20 mouse cellular contexts compared by ENCODE assay signal in genomic region chr10:27703260-27703659, GRCm38 (mm10).
A peak's percentile ranks its signal among the peaks of the same experiment; 100 is the strongest.
DNase-seq lines count a peak whose midpoint lies in the region; ATAC-seq lines count a peak whose summit lies in the region.
"Had no signal": no experiment of that assay in that cellular context is flagged by ENCODE, and none has a peak within 500 bp of the region (broad histone marks: within the 10 kb centered on the region; RNA-seq: fewer than 3 reads in every experiment).

No protein-coding gene starts in this region.

- peak; percentile 66; the same call in 1 of the 2 replicates for ATAC-seq in kidney, embryonic 15.5 days (replicated peaks; ENCODE audit: low FRiP score)
- ATAC-seq in embryonic facial prominence, embryonic 14.5 days (ENCODE audit: low read depth): no peak
- ATAC-seq in megakaryocyte progenitor cell, adult 5-6 weeks (replicated peaks; ENCODE audit: poor library complexity): no peak
- ATAC-seq: forebrain, embryonic 13.5 days; forebrain, postnatal 0 days; intestine, embryonic 16.5 days had no signal

- H3K9me3 ChIP-seq in kidney, embryonic 15.5 days (replicated peaks): no peaks in the 10 kb centered on the region
- no peaks in the 10 kb centered on the region for H3K9me3 ChIP-seq in embryonic facial prominence, embryonic 14.5 days (ENCODE audit: control insufficient read depth, low read length)
- H3K9me3 ChIP-seq: embryonic facial prominence, embryonic 12.5 days; forebrain, embryonic 13.5 days; heart, embryonic 12.5 days; hindbrain, embryonic 10.5 days had no signal

- no peak for DNase-seq in kidney, adult 8-10 months
- peak; percentile 46 for DNase-seq in embryo, embryonic 10.5 days (ENCODE audit: low spot score)
- DNase-seq in embryonic facial prominence, embryonic 14.5 days (ENCODE audit: low spot score): peak; percentile 24
- DNase-seq in frontal cortex, adult 2 months (ENCODE audit: extremely low spot score in 1 of 2, low spot score in 1 of 2): no peak
- no peak for DNase-seq in cerebellum, adult 9-10 months
- DNase-seq: adrenal gland, postnatal 10 days; cerebellum, adult 11-12 months; cerebellum, postnatal 10 days; forebrain, postnatal 0 days; gastrocnemius, adult 2 months; gastrocnemius, postnatal 25 days had no signal

- H3K27ac ChIP-seq in kidney, embryonic 15.5 days: no peak overlapping the region
- H3K27ac ChIP-seq in embryonic facial prominence, embryonic 14.5 days (replicated peaks; ENCODE audit: low read depth, low read length): no peak overlapping the region
- H3K27ac ChIP-seq: embryonic facial prominence, embryonic 12.5 days; forebrain, embryonic 13.5 days; gastrocnemius, adult 2 months; hindbrain, embryonic 10.5 days; hindbrain, embryonic 14.5 days had no signal

- no peak overlapping the region for H3K9ac ChIP-seq in kidney, embryonic 15.5 days
- no peak overlapping the region for H3K9ac ChIP-seq in embryonic facial prominence, embryonic 14.5 days (ENCODE audit: low read depth, low read length)
- H3K9ac ChIP-seq: embryonic facial prominence, embryonic 12.5 days; forebrain, embryonic 13.5 days; forebrain, postnatal 0 days; heart, embryonic 12.5 days; hindbrain, embryonic 14.5 days had no signal

- no peaks in the 10 kb centered on the region for H3K4me1 ChIP-seq in kidney, embryonic 15.5 days
- H3K4me1 ChIP-seq in embryonic facial prominence, embryonic 14.5 days (ENCODE audit: control insufficient read depth, insufficient read depth, low read length): no peaks in the 10 kb centered on the region
- H3K4me1 ChIP-seq: forebrain, embryonic 13.5 days; heart, embryonic 12.5 days; hindbrain, embryonic 10.5 days had no signal

- no peaks in the 10 kb centered on the region for H3K36me3 ChIP-seq in kidney, embryonic 15.5 days
- H3K36me3 ChIP-seq in embryonic facial prominence, embryonic 14.5 days (ENCODE audit: control insufficient read depth, insufficient read depth, low read length): no peaks in the 10 kb centered on the region
- H3K36me3 ChIP-seq: embryonic facial prominence, embryonic 12.5 days; heart, embryonic 12.5 days; hindbrain, embryonic 10.5 days had no signal

- no peak overlapping the region for H3K4me2 ChIP-seq in kidney, embryonic 15.5 days
- H3K4me2 ChIP-seq in embryonic facial prominence, embryonic 14.5 days (ENCODE audit: low read depth, low read length): no peak overlapping the region
- H3K4me2 ChIP-seq: embryonic facial prominence, embryonic 12.5 days; forebrain, embryonic 13.5 days; heart, embryonic 12.5 days; hindbrain, embryonic 14.5 days had no signal

- no peaks in the 10 kb centered on the region for H3K27me3 ChIP-seq in kidney, embryonic 15.5 days
- no peaks in the 10 kb centered on the region for H3K27me3 ChIP-seq in embryonic facial prominence, embryonic 14.5 days (replicated peaks; ENCODE audit: control insufficient read depth, insufficient read depth, low read length)
- H3K27me3 ChIP-seq: CH12.LX; embryonic facial prominence, embryonic 12.5 days; forebrain, embryonic 13.5 days; heart, embryonic 12.5 days had no signal

- no peak overlapping the region for H3K4me3 ChIP-seq in kidney, embryonic 15.5 days (replicated peaks)
- H3K4me3 ChIP-seq in embryonic facial prominence, embryonic 14.5 days (ENCODE audit: low read depth, low read length): no peak overlapping the region
- H3K4me3 ChIP-seq: embryonic facial prominence, embryonic 12.5 days; forebrain, embryonic 13.5 days; gastrocnemius, adult 2 months; heart, embryonic 12.5 days; hindbrain, embryonic 10.5 days had no signal

- 13% methylated on average over 1 of the region's 1 CpGs for WGBS in kidney, embryonic 15.5 days
- 29% methylated on average over 1 of the region's 1 CpGs for WGBS in embryonic facial prominence, embryonic 14.5 days

Comparison
In these comparisons a context has a peak if more than half of its experiments do, and no peak if none do; other contexts are left out.
1. DNase-seq: peak in embryo, embryonic 10.5 days (single experiment) and embryonic facial prominence, embryonic 14.5 days (single experiment); none in kidney, adult 8-10 months (0 of 2), frontal cortex, adult 2 months (0 of 2) and cerebellum, adult 9-10 months (single experiment).